Mouse (Mus musculus) kidney, postnatal 0 days (tissue): ENCODE data around the gene Eif4a2. TPM values are rescaled to one million over a fixed set of nuclear protein-coding genes. Genes with fewer than 3 reads are reported as not detected.

Experiments used
- ATAC-seq: fragments of 200-750 bp; cut with Nextera tagmentation; replicated peaks from 2 replicates; pipeline ENCODE4 v1.8.0; 2017; ENCODE audit warnings: low read depth, moderate number of reproducible peaks, moderate TSS enrichment, moderate library complexity; ENCODE audit not compliant: low FRiP score
- DNase-seq: peaks from one replicate; pipeline ENCODE4 v3.0.0-alpha.2; 2016; ENCODE audit warnings: low spot score
- H3K27ac ChIP-seq: fragments of 300-500 bp; sonication (generic); 2 replicates; pipeline ENCODE4 v1.5.1; 2014; ENCODE audit warnings: mild to moderate bottlenecking
- H3K27me3 ChIP-seq: fragments of 300-500 bp; sonication (generic); 2 replicates; pipeline ENCODE4 v1.6.1; 2014; ENCODE audit warnings: low read length, mixed read lengths; ENCODE audit not compliant: insufficient read depth
- H3K36me3 ChIP-seq: fragments of 300-500 bp; sonication (generic); 2 replicates; pipeline ENCODE4 v1.6.1; 2014; ENCODE audit warnings: low read length, mixed read lengths; ENCODE audit not compliant: insufficient read depth
- H3K4me1 ChIP-seq: fragments of 300-500 bp; sonication (generic); replicated peaks from 2 replicates; pipeline ENCODE4 v1.6.1; 2014; ENCODE audit warnings: antibody characterized with exemption, low read length, mixed read lengths; ENCODE audit not compliant: insufficient read depth
- H3K4me2 ChIP-seq: fragments of 300-500 bp; sonication (generic); 2 replicates; pipeline ENCODE4 v1.6.1; 2014; ENCODE audit warnings: mild to moderate bottlenecking, low read length, moderate library complexity, mixed read lengths
- H3K4me3 ChIP-seq: fragments of 300-500 bp; sonication (generic); replicated peaks from 2 replicates; pipeline ENCODE4 v1.5.1; 2014; ENCODE audit warnings: low read depth, low read length
- H3K9ac ChIP-seq: fragments of 300-500 bp; sonication (generic); 2 replicates; pipeline ENCODE4 v1.6.1; 2014; ENCODE audit warnings: low read depth, low read length
- H3K9me3 ChIP-seq: fragments of 300-500 bp; sonication (generic); replicated peaks from 2 replicates; pipeline ENCODE4 v1.6.1; 2016; ENCODE audit warnings: low read length, inconsistent platforms, mixed read lengths
- CTCF ChIP-seq: IDR thresholded peaks from 2 replicates; pipeline ENCODE4 v1.5.1; 2016; ENCODE audit warnings: antibody characterized with exemption, low read depth, mild to moderate bottlenecking, moderate library complexity
- whole genome bisulfite sequencing: fragments of 180-500 bp; shearing (Covaris S2); extraction: QIAGEN DNeasy Blood & Tissue Kit; methylation state at CpG from one replicate; pipeline ENCODE4 v1.1.7; 2014; 5-methylcytosine and 5-hydroxymethylcytosine counted together
- polyA plus RNA-seq: library from polyadenylated mRNA; unstranded; fragments of >200 nt; fragmentation: Nextera tagmentation; extraction: Ambion mirVana; gene quantifications from 2 replicates; pipeline ENCODE4 v1.2.1, GENCODE M21; 2015

The Eif4a2 gene
- polyA plus RNA-seq, 1 experiment from 2014 or later: 193 TPM

DNA sequence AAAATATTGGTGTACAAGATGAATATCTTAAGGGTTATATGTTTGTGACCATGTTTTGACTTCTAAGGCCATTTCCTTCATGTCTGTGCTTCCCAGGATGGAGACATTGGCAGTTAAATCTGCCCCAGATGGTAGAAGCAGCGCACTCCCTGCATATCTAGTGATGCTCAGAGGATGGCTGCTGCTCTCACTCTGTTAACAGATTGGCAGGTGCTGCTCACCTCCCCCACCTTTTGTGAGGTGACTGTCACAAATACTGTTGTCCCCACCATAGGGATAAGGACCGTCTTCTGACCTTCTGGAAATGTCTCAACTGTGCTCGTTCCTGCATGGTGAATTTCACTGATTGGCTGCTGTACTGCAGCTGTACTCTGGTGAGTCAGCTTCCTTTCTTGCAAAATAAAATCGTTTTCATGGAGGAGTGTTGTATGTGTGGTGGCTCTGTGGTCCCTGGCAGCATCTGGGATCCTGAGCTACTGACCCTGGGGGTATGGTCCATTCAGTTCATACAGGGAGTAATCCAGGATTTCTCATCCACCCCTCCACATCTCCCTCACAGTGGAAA is 29.2 kb downstream of the Eif4a2 start:
- ATAC-seq (0 out of 2 replicates have a peak, but pooled peaks have one; percentile 13), DNase-seq (no peak)
- Histone ChIP-seq H3K36me3 (no peaks in the 10 kb centered on the region), H3K4me1 (no peaks in the 10 kb centered on the region), H3K4me2 (no peak overlapping the region), H3K9me3 (no peaks in the 10 kb centered on the region), H3K27ac (no peak overlapping the region), H3K4me3 (no peak overlapping the region), H3K9ac (no peak overlapping the region), H3K27me3 (no peaks in the 10 kb centered on the region)
- TF ChIP-seq CTCF: no peak
- 51% methylated on average over 4 of the region's 4 CpGs for WGBS

DNA sequence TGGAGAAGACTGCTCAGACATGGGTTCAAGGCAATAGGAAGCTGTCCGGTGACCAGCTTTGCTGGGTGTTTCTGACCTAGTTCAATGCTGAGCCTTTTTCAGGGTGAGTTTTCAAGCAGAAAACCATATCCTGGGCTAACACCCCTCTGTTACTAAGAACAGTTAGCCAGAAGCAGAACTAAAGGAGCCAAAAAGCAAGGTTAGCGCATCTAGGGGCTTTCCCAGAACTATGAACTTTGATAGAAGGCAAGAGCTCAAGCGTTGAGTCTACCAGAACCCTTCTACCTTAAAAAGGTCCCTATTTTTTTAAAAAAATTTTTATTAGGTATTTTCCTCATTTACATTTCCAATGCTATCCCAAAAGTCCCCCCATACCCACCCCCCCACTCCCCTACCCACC is 33.7 kb downstream of the Eif4a2 start:
- Histone ChIP-seq H3K9ac (no peak overlapping the region), H3K4me3 (no peak overlapping the region), H3K9me3 (no peaks in the 10 kb centered on the region), H3K4me1 (no peaks in the 10 kb centered on the region), H3K27ac (no peak overlapping the region), H3K27me3 (no peaks in the 10 kb centered on the region), H3K36me3 (no peaks in the 10 kb centered on the region), H3K4me2 (no peak overlapping the region)
- TF ChIP-seq CTCF: no peak
- 95% methylated on average over 3 of the region's 3 CpGs for WGBS
- DNase-seq (no peak), ATAC-seq (no peak)

DNA sequence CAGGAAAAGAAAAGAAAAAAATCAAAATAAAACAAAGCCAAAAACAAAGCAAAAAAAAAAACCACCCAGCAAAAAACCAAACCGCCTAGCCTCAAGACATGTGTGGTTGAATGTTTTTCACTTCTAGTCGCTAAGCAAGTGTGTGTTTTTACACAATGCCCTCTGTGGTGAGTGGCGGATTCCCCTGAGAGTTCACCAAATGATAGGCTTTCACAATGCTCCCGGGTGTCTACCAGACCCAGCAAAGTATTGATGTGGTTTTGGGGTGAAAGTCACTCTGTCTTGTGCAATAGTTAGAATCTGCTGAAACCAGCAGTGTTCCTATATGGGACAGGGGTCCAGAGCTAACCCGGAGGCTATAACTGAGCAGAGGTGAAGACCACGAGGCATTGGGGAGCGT is 37.1 kb downstream of the Eif4a2 start:
- Histone ChIP-seq H3K27me3 (no peaks in the 10 kb centered on the region), H3K4me1 (no peaks in the 10 kb centered on the region), H3K27ac (no peak overlapping the region), H3K36me3 (no peaks in the 10 kb centered on the region), H3K9ac (no peak overlapping the region), H3K9me3 (no peaks in the 10 kb centered on the region), H3K4me2 (no peak overlapping the region), H3K4me3 (no peak overlapping the region)
- WGBS: 86% methylated on average over 7 of the region's 7 CpGs
- TF ChIP-seq CTCF: no peak
- ATAC-seq (no peak), DNase-seq (no peak)

DNA sequence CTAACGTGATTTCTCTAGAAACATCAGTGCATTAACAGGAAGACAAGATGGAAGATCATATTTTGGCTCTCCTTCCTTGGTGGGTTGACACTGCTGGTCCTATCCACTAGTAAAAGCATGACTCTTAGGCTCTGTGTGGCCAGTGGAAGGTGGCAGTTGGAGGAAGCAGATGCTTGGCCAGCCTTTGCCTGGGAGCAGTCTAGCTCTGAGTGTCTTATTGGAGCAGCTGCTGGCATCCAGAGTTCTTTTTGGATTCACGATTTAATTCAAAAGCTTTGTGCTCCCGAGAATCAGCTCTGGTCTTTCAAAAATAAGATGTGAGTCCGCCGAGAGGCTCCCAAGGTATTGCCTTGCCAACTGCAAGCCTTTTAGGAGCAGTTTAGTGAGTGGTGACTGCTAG is 38.0 kb downstream of the Eif4a2 start:
- no peak overlapping the region for H3K27ac ChIP-seq
- DNase-seq: no peak
- no peak overlapping the region for H3K4me3 ChIP-seq
- no peak for ATAC-seq
- H3K9ac ChIP-seq: no peak overlapping the region
- H3K4me2 ChIP-seq: no peak overlapping the region
- no peak for TF ChIP-seq CTCF
- WGBS: 76% methylated on average over 5 of the region's 5 CpGs
- H3K27me3 ChIP-seq: no peaks in the 10 kb centered on the region
- H3K36me3 ChIP-seq: no peaks in the 10 kb centered on the region
- no peaks in the 10 kb centered on the region for H3K4me1 ChIP-seq
- no peaks in the 10 kb centered on the region for H3K9me3 ChIP-seq

DNA sequence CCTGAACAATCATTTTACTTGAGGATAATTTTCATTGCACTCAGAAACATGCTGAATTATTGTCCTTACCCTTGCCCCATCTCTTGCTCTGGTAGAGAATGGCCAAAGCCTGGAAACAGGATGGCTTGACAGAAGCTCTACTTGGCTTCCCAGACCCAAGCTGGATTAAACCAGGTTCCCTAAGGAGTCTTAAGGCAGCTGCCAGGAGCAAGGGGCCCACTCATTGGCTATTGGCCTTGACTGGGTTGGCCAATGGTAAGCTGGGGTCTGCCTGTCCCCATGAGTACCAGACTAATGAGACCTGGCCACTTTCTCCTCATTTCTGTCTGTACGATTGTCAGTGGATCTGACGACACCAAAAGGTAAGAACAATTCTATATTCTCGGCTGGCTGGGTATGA is 39.0 kb downstream of the Eif4a2 start, which contains the start of gene Adipoq:
Gene Adipoq (plus strand): TSS at position 257 of the 400 bp plus-strand sequence.
- Histone ChIP-seq H3K4me1 (no peaks in the 10 kb centered on the region), H3K36me3 (no peaks in the 10 kb centered on the region), H3K9me3 (no peaks in the 10 kb centered on the region), H3K27ac (no peak within 1 kb of the TSS), H3K4me3 (no peak within 1 kb of the TSS), H3K9ac (no peak within 1 kb of the TSS), H3K4me2 (no peak within 1 kb of the TSS), H3K27me3 (no peaks in the 10 kb centered on the region)
- TF ChIP-seq CTCF: no peak
- DNase-seq (no peak), ATAC-seq (no peak)
- 86% methylated on average over 3 of the region's 3 CpGs for WGBS

DNA sequence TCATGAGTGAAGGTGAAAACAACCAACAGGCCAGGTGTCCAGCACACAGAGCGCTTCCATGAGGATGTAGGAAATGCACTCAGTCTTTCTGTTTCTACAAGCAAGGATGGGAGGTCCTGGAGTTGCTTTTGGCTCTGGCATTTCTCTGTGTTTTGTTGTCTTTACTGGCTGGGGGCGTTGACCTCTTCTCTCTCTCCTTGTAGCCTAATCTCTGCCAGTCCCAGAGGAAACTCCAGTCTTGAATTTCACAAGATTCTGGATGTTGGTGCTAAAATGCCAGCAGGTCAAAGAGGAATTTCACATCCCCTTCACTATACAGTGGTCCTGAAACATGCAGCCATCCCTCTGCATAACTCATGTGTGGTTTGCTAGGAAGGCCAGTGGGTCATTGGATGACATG is 41.7 kb downstream of the Eif4a2 start:
- DNase-seq: no peak
- no peak for TF ChIP-seq CTCF
- H3K4me1 ChIP-seq: no peaks in the 10 kb centered on the region
- H3K9ac ChIP-seq: no peak overlapping the region
- no peak overlapping the region for H3K27ac ChIP-seq
- no peak for ATAC-seq
- no peak overlapping the region for H3K4me3 ChIP-seq
- 31% methylated on average over 2 of the region's 2 CpGs for WGBS
- H3K4me2 ChIP-seq: no peak overlapping the region
- H3K36me3 ChIP-seq: no peaks in the 10 kb centered on the region
- no peaks in the 10 kb centered on the region for H3K27me3 ChIP-seq
- H3K9me3 ChIP-seq: no peaks in the 10 kb centered on the region

DNA sequence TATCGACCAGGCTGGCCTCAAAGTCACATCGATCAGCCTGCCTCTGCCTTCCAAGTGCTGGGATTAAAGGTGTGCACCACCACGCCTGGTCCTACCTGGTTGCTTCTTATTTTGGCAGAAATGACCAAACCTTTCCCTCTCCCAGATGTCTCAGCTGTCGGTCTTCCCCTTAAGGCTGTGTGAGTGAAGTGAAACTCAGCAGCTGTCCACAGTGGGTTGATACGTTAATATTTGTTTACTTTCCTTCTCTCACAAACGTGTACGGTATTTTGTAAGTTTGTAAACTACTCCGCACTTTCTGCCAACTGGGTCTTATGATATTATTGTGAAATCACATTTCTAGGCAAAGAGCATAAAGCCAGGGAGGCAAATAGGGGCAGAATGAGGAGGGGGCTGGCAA is 42.2 kb downstream of the Eif4a2 start:
- Histone ChIP-seq H3K27ac (no peak overlapping the region), H3K36me3 (no peaks in the 10 kb centered on the region), H3K9me3 (no peaks in the 10 kb centered on the region), H3K27me3 (no peaks in the 10 kb centered on the region), H3K9ac (no peak overlapping the region), H3K4me3 (no peak overlapping the region), H3K4me1 (no peaks in the 10 kb centered on the region), H3K4me2 (no peak overlapping the region)
- WGBS: 77% methylated on average over 8 of the region's 8 CpGs
- TF ChIP-seq CTCF: no peak
- ATAC-seq: no peak
- DNase-seq: no peak
